Comparison of ENCODE assay signal across 29 mouse cellular contexts in genomic region chr11:99094911-99095676, GRCm38 (mm10). TPM values are rescaled to one million over a fixed set of nuclear protein-coding genes. Genes with fewer than 3 reads are reported as not detected.
DNase-seq lines count a peak whose midpoint lies in the region; ATAC-seq and TF ChIP-seq lines count a peak whose summit lies in the region.
"Had no signal": no experiment of that assay in that cellular context is flagged by ENCODE, and none has a peak within 500 bp of the region (broad histone marks: within the 10 kb centered on the region; RNA-seq: fewer than 3 reads in every experiment).

No protein-coding gene starts in this region.

- 44% methylated on average over 2 of the region's 2 CpGs for WGBS in intestine, embryonic 15.5 days
- WGBS in intestine, postnatal 0 days, result 63% methylated on average over 2 of the region's 2 CpGs
- WGBS in limb, embryonic 12.5 days, result 37% methylated on average over 2 of the region's 2 CpGs

- DNase-seq in R1 (ENCODE audit: low read depth, low spot score), result peak; percentile 80
- no peak for DNase-seq in spleen, adult 12 weeks (ENCODE audit: low spot score)
- DNase-seq in right cerebral cortex, postnatal 14 days, result no peak
- no peak for DNase-seq in layer of hippocampus, adult 9-11 months
- DNase-seq: adrenal gland, postnatal 36 days; cerebellum, adult 9-11 months; heart, adult 11 months; heart, postnatal 14 days; kidney, adult 8-10 months; kidney, postnatal 10 days; liver; lung, postnatal 36 days; right cerebral cortex, postnatal 25 days; thymus, adult 2 months; thymus, postnatal 4 days had no signal

- no peak for ATAC-seq in intestine, embryonic 15.5 days
- no peak for ATAC-seq in intestine, postnatal 0 days
- ATAC-seq in limb, embryonic 12.5 days (ENCODE audit: insufficient number of reproducible peaks, insufficient read depth, low FRiP score, low TSS enrichment, low read depth), result 0 out of 2 replicates have a peak, but pooled peaks have one; percentile 21
- ATAC-seq: forebrain, embryonic 13.5 days; inflammation-experienced regulatory T-cells, adult 6 months; midbrain, embryonic 13.5 days had no signal

- no peak for TF ChIP-seq CTCF in intestine, postnatal 0 days (IDR thresholded peaks at IDR 0.05; ENCODE audit: low read depth)

- no peaks in the 10 kb centered on the region for H3K9me3 ChIP-seq in intestine, embryonic 15.5 days
- no peaks in the 10 kb centered on the region for H3K9me3 ChIP-seq in intestine, postnatal 0 days (ENCODE audit: control insufficient read depth)
- peaks cover 5% of the 10 kb centered on the region; the same call in 1 of the 2 replicates for H3K9me3 ChIP-seq in limb, embryonic 12.5 days
- H3K9me3 ChIP-seq: embryonic facial prominence, embryonic 13.5 days; forebrain, embryonic 13.5 days; heart, embryonic 13.5 days; hindbrain, embryonic 13.5 days; liver, embryonic 15.5 days; lung, embryonic 15.5 days; midbrain, embryonic 13.5 days; stomach, embryonic 15.5 days had no signal

- no peak overlapping the region for H3K4me2 ChIP-seq in intestine, embryonic 15.5 days (replicated peaks)
- no peak overlapping the region for H3K4me2 ChIP-seq in intestine, postnatal 0 days (replicated peaks; ENCODE audit: low read depth)
- H3K4me2 ChIP-seq in limb, embryonic 12.5 days, result 0 out of 2 replicates have a peak overlapping the region, but pooled peaks have one; percentile 2
- H3K4me2 ChIP-seq: embryonic facial prominence, embryonic 13.5 days; forebrain, embryonic 13.5 days; heart, embryonic 13.5 days; hindbrain, embryonic 13.5 days; liver, embryonic 15.5 days; lung, embryonic 15.5 days; midbrain, embryonic 13.5 days; stomach, embryonic 15.5 days had no signal

- no peaks in the 10 kb centered on the region; the same call in 1 of the 2 replicates for H3K4me1 ChIP-seq in intestine, embryonic 15.5 days (replicated peaks)
- H3K4me1 ChIP-seq in intestine, postnatal 0 days (replicated peaks; ENCODE audit: control insufficient read depth, insufficient read depth, low read length), result no peaks in the 10 kb centered on the region
- peaks cover 33% of the 10 kb centered on the region for H3K4me1 ChIP-seq in limb, embryonic 12.5 days (replicated peaks)
- H3K4me1 ChIP-seq: forebrain, embryonic 13.5 days; hindbrain, embryonic 13.5 days; liver, embryonic 15.5 days; lung, embryonic 15.5 days; megakaryocyte, embryonic 14.5 days; midbrain, embryonic 13.5 days had no signal

- no peak overlapping the region for H3K4me3 ChIP-seq in intestine, embryonic 15.5 days (replicated peaks)
- no peak overlapping the region for H3K4me3 ChIP-seq in intestine, postnatal 0 days (ENCODE audit: low read depth, low read length)
- H3K4me3 ChIP-seq in limb, embryonic 12.5 days (replicated peaks), result no peak overlapping the region
- H3K4me3 ChIP-seq: embryonic facial prominence, embryonic 13.5 days; erythroblast, embryonic 14.5 days; forebrain, embryonic 13.5 days; heart, embryonic 13.5 days; hindbrain, embryonic 13.5 days; liver, embryonic 15.5 days; lung, embryonic 15.5 days; megakaryocyte, embryonic 14.5 days; midbrain, embryonic 13.5 days; stomach, embryonic 15.5 days had no signal

- H3K36me3 ChIP-seq in intestine, embryonic 15.5 days, result no peaks in the 10 kb centered on the region
- H3K36me3 ChIP-seq in intestine, postnatal 0 days (ENCODE audit: control insufficient read depth, insufficient read depth), result no peaks in the 10 kb centered on the region
- H3K36me3 ChIP-seq in limb, embryonic 12.5 days, result no peaks in the 10 kb centered on the region
- H3K36me3 ChIP-seq: embryonic facial prominence, embryonic 13.5 days; heart, embryonic 13.5 days; hindbrain, embryonic 13.5 days; liver, embryonic 15.5 days; lung, embryonic 15.5 days; midbrain, embryonic 13.5 days; stomach, embryonic 15.5 days had no signal

- 0 out of 2 replicates have a peak overlapping the region, but pooled peaks have one; percentile 17 for H3K27ac ChIP-seq in intestine, embryonic 15.5 days
- H3K27ac ChIP-seq in intestine, postnatal 0 days (ENCODE audit: low read depth, low read length), result no peak overlapping the region
- peak overlapping the region; percentile 95 for H3K27ac ChIP-seq in limb, embryonic 12.5 days
- H3K27ac ChIP-seq: embryonic facial prominence, embryonic 13.5 days; forebrain, embryonic 13.5 days; heart, embryonic 13.5 days; hindbrain, embryonic 13.5 days; liver, embryonic 15.5 days; lung, embryonic 15.5 days; midbrain, embryonic 13.5 days; stomach, embryonic 15.5 days had no signal

- no peaks in the 10 kb centered on the region for H3K27me3 ChIP-seq in intestine, embryonic 15.5 days (replicated peaks)
- H3K27me3 ChIP-seq in intestine, postnatal 0 days (replicated peaks; ENCODE audit: control insufficient read depth, insufficient read depth, low read length), result no peaks in the 10 kb centered on the region
- H3K27me3 ChIP-seq in limb, embryonic 12.5 days, result no peaks in the 10 kb centered on the region
- H3K27me3 ChIP-seq: embryonic facial prominence, embryonic 13.5 days; forebrain, embryonic 13.5 days; heart, embryonic 13.5 days; hindbrain, embryonic 13.5 days; liver, embryonic 15.5 days; lung, embryonic 15.5 days; midbrain, embryonic 13.5 days; stomach, embryonic 15.5 days had no signal

- no peak overlapping the region for H3K9ac ChIP-seq in intestine, embryonic 15.5 days
- H3K9ac ChIP-seq in intestine, postnatal 0 days (ENCODE audit: low read depth, low read length), result no peak overlapping the region
- H3K9ac ChIP-seq in limb, embryonic 12.5 days (replicated peaks), result no peak overlapping the region
- H3K9ac ChIP-seq: embryonic facial prominence, embryonic 13.5 days; forebrain, embryonic 13.5 days; heart, embryonic 13.5 days; hindbrain, embryonic 13.5 days; liver, embryonic 15.5 days; lung, embryonic 15.5 days; midbrain, embryonic 13.5 days; stomach, embryonic 15.5 days had no signal

RNA-seq across cellular contexts. Expression of gene Tns4, which starts 6.0 kb away (rescaled TPM):
- polyA plus RNA-seq in intestine, embryonic 15.5 days (2015; fragmentation: Nextera tagmentation; extraction: Ambion mirVana), result 0.58 and 0.93 TPM in 2 replicates
- polyA plus RNA-seq in intestine, postnatal 0 days (2015; fragmentation: Nextera tagmentation; extraction: Ambion mirVana), result 0.39 and 0.53 TPM in 2 replicates
- polyA plus RNA-seq in limb, embryonic 12.5 days (2016; fragmentation: Nextera tagmentation; extraction: Ambion mirVana), result 0.65 and 0.73 TPM in 2 replicates
- polyA plus RNA-seq: erythroblast, embryonic 14.5 days; forebrain, embryonic 13.5 days had no signal

RNA-seq across cellular contexts. Expression of gene Igfbp4, which starts 54.0 kb away (rescaled TPM):
- 426 and 441 TPM in 2 replicates for polyA plus RNA-seq in intestine, embryonic 15.5 days (2015; fragmentation: Nextera tagmentation; extraction: Ambion mirVana)
- 174 and 176 TPM in 2 replicates for polyA plus RNA-seq in intestine, postnatal 0 days (2015; fragmentation: Nextera tagmentation; extraction: Ambion mirVana)
- 1,037 and 1,115 TPM in 2 replicates for polyA plus RNA-seq in limb, embryonic 12.5 days (2016; fragmentation: Nextera tagmentation; extraction: Ambion mirVana)

RNA-seq across cellular contexts. Expression of gene Ccr7, which starts 59.8 kb away (rescaled TPM):
- 0.43 and 0.87 TPM in 2 replicates for polyA plus RNA-seq in intestine, embryonic 15.5 days (2015; fragmentation: Nextera tagmentation; extraction: Ambion mirVana)
- polyA plus RNA-seq in intestine, postnatal 0 days (2015; fragmentation: Nextera tagmentation; extraction: Ambion mirVana), result 0.14 TPM in 1 of 2 replicates, not detected in the other
- 0.40 and 0.49 TPM in 2 replicates for polyA plus RNA-seq in limb, embryonic 12.5 days (2016; fragmentation: Nextera tagmentation; extraction: Ambion mirVana)
- polyA plus RNA-seq: erythroblast, embryonic 14.5 days; forebrain, embryonic 13.5 days; hindbrain, embryonic 13.5 days; midbrain, embryonic 13.5 days had no signal
